Mouse (Mus musculus) forebrain, postnatal 0 days (tissue): Measurements from ENCODE around the gene Kcnip1. TPM values are rescaled to one million over a fixed set of nuclear protein-coding genes. Genes with fewer than 3 reads are reported as not detected.

Source experiments
- ATAC-seq: fragments of 200-750 bp; cut with Nextera tagmentation; 2 replicates; pipeline ENCODE4 v1.8.0; 2017; ENCODE audit warnings: mild to moderate bottlenecking, moderate library complexity
- DNase-seq: peaks from one replicate; pipeline ENCODE4 v3.0.0-alpha.2; 2015
- H3K27ac ChIP-seq: fragments of 300-500 bp; sonication (generic); 2 replicates; pipeline ENCODE4 v1.5.1; 2014; ENCODE audit warnings: low read depth, mild to moderate bottlenecking, antibody characterized with exemption, low read length, moderate library complexity, mixed read lengths
- H3K27me3 ChIP-seq: fragments of 300-500 bp; sonication (generic); 2 replicates; pipeline ENCODE4 v1.6.1; 2014; ENCODE audit warnings: mild to moderate bottlenecking, low read length, mixed read lengths; ENCODE audit not compliant: insufficient read depth
- H3K36me3 ChIP-seq: fragments of 300-500 bp; sonication (generic); 2 replicates; pipeline ENCODE4 v1.6.1; 2014; ENCODE audit warnings: mild to moderate bottlenecking, moderate library complexity; ENCODE audit not compliant: insufficient read depth
- H3K4me1 ChIP-seq: fragments of 300-500 bp; sonication (generic); 2 replicates; pipeline ENCODE4 v1.6.1; 2014; ENCODE audit warnings: antibody characterized with exemption; ENCODE audit not compliant: insufficient read depth
- H3K4me2 ChIP-seq: fragments of 300-500 bp; sonication (generic); 2 replicates; pipeline ENCODE4 v1.6.1; 2014; ENCODE audit warnings: low read depth, mild to moderate bottlenecking, moderate library complexity
- H3K4me3 ChIP-seq: fragments of 300-500 bp; sonication (generic); 2 replicates; pipeline ENCODE4 v1.5.1; 2014; ENCODE audit warnings: low read depth, low read length, mixed read lengths
- H3K9ac ChIP-seq: fragments of 300-500 bp; sonication (generic); 2 replicates; pipeline ENCODE4 v1.6.1; 2014; ENCODE audit warnings: mild to moderate bottlenecking
- H3K9me3 ChIP-seq: fragments of 300-500 bp; sonication (generic); 2 replicates; pipeline ENCODE4 v1.6.1; 2016; ENCODE audit warnings: low read length
- CTCF ChIP-seq: sonication (generic); IDR thresholded peaks from 2 replicates; pipeline ENCODE4 v1.5.1; 2016; ENCODE audit warnings: antibody characterized with exemption, control low read depth, low read depth
- WGBS: fragments of 180-500 bp; shearing (Covaris S2); extraction: QIAGEN DNeasy Blood & Tissue Kit; methylation state at CpG from one replicate; pipeline ENCODE4 v1.1.7; 2014; 5-methylcytosine and 5-hydroxymethylcytosine counted together
- polyA plus RNA-seq: library from polyadenylated mRNA; unstranded; fragments of >200 nt; fragmentation: Nextera tagmentation; extraction: Ambion mirVana; gene quantifications from 2 replicates; pipeline ENCODE4 v1.2.1, GENCODE M21; 2015
- total RNA-seq: library from RNA; depleted of rRNA; stranded (reverse); fragments of >200 nt; gene quantifications from 2 replicates; pipeline ENCODE4 v1.2.3, GENCODE M21; 2014

Kcnip1 gene
- total and polyA plus RNA-seq, 2 experiments from 2014 or later, result 91.0 to 92.6 TPM

DNA sequence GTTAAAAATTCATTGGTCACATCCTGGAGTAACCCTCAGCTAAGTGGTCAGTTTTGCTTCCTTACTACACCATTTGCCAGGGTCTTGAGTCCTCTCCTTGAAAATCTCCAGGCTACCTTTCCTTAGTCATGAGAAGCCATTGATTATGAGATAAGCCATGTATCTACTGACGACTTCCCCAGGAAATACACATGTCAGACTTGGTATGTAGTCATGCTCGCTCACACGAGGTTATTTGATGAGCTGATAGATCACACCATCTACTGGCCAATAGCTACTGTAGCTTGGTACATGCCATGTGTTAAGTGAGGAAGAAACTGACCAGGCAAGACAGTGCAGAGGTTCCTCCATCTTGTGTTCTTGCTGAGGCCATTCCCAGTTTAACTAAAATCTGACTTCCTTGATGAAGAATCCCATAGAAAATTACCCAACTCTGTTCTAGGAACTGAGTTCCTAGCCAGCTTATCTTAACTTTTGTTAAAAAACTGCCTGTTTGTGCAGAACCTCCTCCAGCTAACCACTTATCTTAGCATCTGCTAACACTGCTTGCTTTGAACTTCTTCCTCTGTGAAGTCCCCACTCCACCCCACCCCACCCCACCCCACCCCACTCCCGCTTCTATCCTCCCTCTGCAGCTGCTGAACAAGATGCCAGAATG, 53.4 kb downstream of the Kcnip1 start:
- WGBS, result 84% methylated on average over 4 of the region's 4 CpGs
- no peak overlapping the region for H3K4me3 ChIP-seq
- no peaks in the 10 kb centered on the region for H3K27me3 ChIP-seq
- no peaks in the 10 kb centered on the region for H3K9me3 ChIP-seq
- no peak for TF ChIP-seq CTCF
- H3K9ac ChIP-seq, result no peak overlapping the region
- H3K4me2 ChIP-seq, result no peak overlapping the region
- no peaks in the 10 kb centered on the region for H3K36me3 ChIP-seq
- H3K4me1 ChIP-seq, result no peaks in the 10 kb centered on the region
- no peak for ATAC-seq
- DNase-seq, result no peak
- H3K27ac ChIP-seq, result no peak overlapping the region

GRCm38 (mm10) chr11:33938561-33939274, 54.2 kb downstream of the Kcnip1 start:
- DNase-seq (no peak), ATAC-seq (no peak)
- Histone ChIP-seq H3K4me2 (no peak overlapping the region), H3K9me3 (no peaks in the 10 kb centered on the region), H3K4me3 (no peak overlapping the region), H3K9ac (no peak overlapping the region), H3K27ac (no peak overlapping the region), H3K4me1 (no peaks in the 10 kb centered on the region), H3K27me3 (no peaks in the 10 kb centered on the region), H3K36me3 (no peaks in the 10 kb centered on the region)
- no peak for TF ChIP-seq CTCF
- WGBS, result 51% methylated on average over 7 of the region's 7 CpGs

DNA sequence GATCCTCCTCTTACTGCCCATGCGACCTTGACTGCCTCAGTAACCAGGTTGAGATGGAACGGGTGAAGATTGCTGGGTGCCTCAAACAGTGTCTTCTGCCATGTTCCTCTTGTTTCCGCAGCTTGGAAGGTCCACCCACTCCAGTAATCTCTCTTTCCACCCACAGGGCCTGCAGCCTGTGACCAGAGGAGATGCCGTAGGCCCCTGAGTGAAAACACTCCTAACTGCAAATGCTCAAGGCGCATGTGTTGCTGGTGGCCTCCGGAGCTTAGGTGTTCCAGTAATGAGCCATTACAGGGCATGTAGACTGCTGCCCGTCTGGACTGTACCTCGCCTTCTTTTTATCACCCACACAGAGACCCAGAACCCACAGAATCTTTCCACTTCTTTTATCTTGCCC, 55.3 kb downstream of the Kcnip1 start:
- Histone ChIP-seq H3K4me1 (no peaks in the 10 kb centered on the region), H3K9ac (no peak overlapping the region), H3K27me3 (no peaks in the 10 kb centered on the region), H3K36me3 (no peaks in the 10 kb centered on the region), H3K27ac (no peak overlapping the region), H3K4me2 (no peak overlapping the region), H3K4me3 (no peak overlapping the region), H3K9me3 (no peaks in the 10 kb centered on the region)
- ATAC-seq (no peak), DNase-seq (no peak)
- no peak for TF ChIP-seq CTCF
- 91% methylated on average over 8 of the region's 8 CpGs for WGBS

GRCm38 (mm10) chr11:33934286-33934685, 58.7 kb downstream of the Kcnip1 start:
- no peaks in the 10 kb centered on the region for H3K36me3 ChIP-seq

GRCm38 (mm10) chr11:33932386-33933111, 60.4 kb downstream of the Kcnip1 start:
- WGBS, result 59% methylated on average over 18 of the region's 18 CpGs
- Histone ChIP-seq H3K9me3 (no peaks in the 10 kb centered on the region), H3K36me3 (no peaks in the 10 kb centered on the region), H3K4me2 (no peak overlapping the region), H3K4me3 (no peak overlapping the region), H3K27ac (no peak overlapping the region), H3K27me3 (no peaks in the 10 kb centered on the region), H3K4me1 (no peaks in the 10 kb centered on the region), H3K9ac (no peak overlapping the region)
- ATAC-seq, result no peak
- DNase-seq, result no peak
- TF ChIP-seq CTCF, result no peak

More at GRCm38 (mm10) chr11:33934286-33934685, 58.7 kb downstream of the Kcnip1 start:
- Histone ChIP-seq H3K4me3 (no peak overlapping the region), H3K27ac (no peak overlapping the region), H3K9me3 (no peaks in the 10 kb centered on the region), H3K4me1 (no peaks in the 10 kb centered on the region), H3K27me3 (no peaks in the 10 kb centered on the region), H3K9ac (no peak overlapping the region), H3K4me2 (no peak overlapping the region)
- WGBS, result 66% methylated on average over 9 of the region's 9 CpGs
- ATAC-seq (no peak), DNase-seq (no peak)
- TF ChIP-seq CTCF, result peak; percentile 33

DNA sequence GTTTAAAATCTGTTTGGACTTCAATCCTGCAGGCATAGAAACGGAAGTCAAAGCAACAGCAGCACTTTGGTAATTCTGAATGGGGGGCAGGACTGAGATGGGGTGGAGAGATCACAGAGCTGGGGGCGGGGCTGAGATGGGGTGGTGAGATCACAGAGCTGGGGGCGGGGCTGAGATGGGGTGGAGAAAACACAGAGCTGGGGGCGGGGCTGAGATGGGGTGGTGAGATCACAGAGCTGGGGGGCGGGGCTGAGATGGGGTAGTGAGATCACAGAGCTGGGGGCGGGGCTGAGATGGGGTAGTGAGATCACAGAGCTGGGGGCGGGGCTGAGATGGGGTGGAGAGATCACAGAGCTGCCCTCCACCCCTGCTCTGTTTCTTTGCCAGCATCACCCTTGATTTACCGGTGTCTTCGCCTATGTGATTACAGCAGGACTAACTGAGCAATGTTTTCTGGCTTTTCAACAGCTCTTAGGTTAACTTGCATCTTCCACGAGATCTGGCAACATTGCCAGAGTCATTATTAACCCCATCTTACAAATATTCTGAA, 61.0 kb downstream of the Kcnip1 start:
- DNase-seq (no peak), ATAC-seq (no peak)
- no peaks in the 10 kb centered on the region for H3K27me3 ChIP-seq
- no peak overlapping the region for H3K27ac ChIP-seq
- H3K36me3 ChIP-seq, result no peaks in the 10 kb centered on the region
- H3K4me1 ChIP-seq, result no peaks in the 10 kb centered on the region
- H3K9me3 ChIP-seq, result no peaks in the 10 kb centered on the region
- 17% methylated on average over 10 of the region's 10 CpGs for WGBS
- no peak overlapping the region for H3K4me2 ChIP-seq
- no peak overlapping the region for H3K4me3 ChIP-seq
- no peak overlapping the region for H3K9ac ChIP-seq
- no peak for TF ChIP-seq CTCF
